Mouse (Mus musculus) adrenal gland, adult 2 months (tissue): ENCODE results near the gene Akap3. TPM values are rescaled to one million over a fixed set of nuclear protein-coding genes. Genes with fewer than 3 reads are reported as not detected.

ENCODE experiments used
- DNase-seq: peaks from one replicate; pipeline ENCODE4 v3.0.0; 2021
- long read RNA-seq: library from polyadenylated mRNA; stranded (forward); transcript quantifications from one replicate; pipeline ENCODE4 v2.0.0, GENCODE M21; 2021
- polyA plus RNA-seq: library from polyadenylated mRNA; depleted of rRNA; stranded (reverse); fragments of >200 nt; gene quantifications from 2 replicates; pipeline ENCODE4 v1.2.3, GENCODE M21; 2012; rRNA removed
- total RNA-seq, 2 experiments: library from RNA; stranded (reverse); gene quantifications; 2 replicates each; pipeline ENCODE4 v1.2.3; 2021

Akap3 gene
- not detected for total RNA-seq
- polyA plus RNA-seq: 0.03 and 0.04 TPM in 2 replicates
- long read RNA-seq: 0 reads

GRCm38 (mm10) chr6:126852881-126853280 is at the start of gene Akap3:
Akap3 (plus strand) TSS chr6:126853098.
- DNase-seq: no peak

GRCm38 (mm10) chr6:126806783-126807182 is 46.1 kb upstream of the Akap3 start:
- no peak for DNase-seq

GRCm38 (mm10) chr6:126808134-126808533 is 44.8 kb upstream of the Akap3 start:
- no peak for DNase-seq

GRCm38 (mm10) chr6:126808561-126808960 is 44.3 kb upstream of the Akap3 start:
- no peak for DNase-seq

- DNase-seq: no peak
Observed at GRCm38 (mm10) chr6:126811481-126811880, 41.4 kb upstream of the Akap3 start.

GRCm38 (mm10) chr6:126815206-126815750 is 37.6 kb upstream of the Akap3 start:
- no peak for DNase-seq

GRCm38 (mm10) chr6:126816338-126816737 is 36.6 kb upstream of the Akap3 start:
- DNase-seq: no peak

- no peak for DNase-seq
Observed at GRCm38 (mm10) chr6:126823087-126823486, 29.8 kb upstream of the Akap3 start.

GRCm38 (mm10) chr6:126836628-126837027 is 16.3 kb upstream of the Akap3 start:
- no peak for DNase-seq

GRCm38 (mm10) chr6:126848712-126849704 is 3.9 kb upstream of the Akap3 start, which contains the start of gene Ndufa9:
Ndufa9 (minus strand) TSS chr6:126849136.
- peak; percentile 95 for DNase-seq

- DNase-seq: no peak
Observed at GRCm38 (mm10) chr6:126877118-126877517, 24.2 kb downstream of the Akap3 start.

GRCm38 (mm10) chr6:126907378-126907777 is 54.5 kb downstream of the Akap3 start:
- no peak for DNase-seq

GRCm38 (mm10) chr6:126907876-126908275 is 55.0 kb downstream of the Akap3 start:
- no peak for DNase-seq

GRCm38 (mm10) chr6:126910727-126911126 is 57.8 kb downstream of the Akap3 start:
- no peak for DNase-seq

- DNase-seq: no peak
Observed at GRCm38 (mm10) chr6:126914928-126915327, 62.0 kb downstream of the Akap3 start.

GRCm38 (mm10) chr6:126921111-126921881 is 68.4 kb downstream of the Akap3 start, which contains the start of gene Dyrk4:
Dyrk4 (minus strand) TSS chr6:126921839.
- DNase-seq: no peak

Other genes starting within 250 kb of the Akap3 start
- 1 to 10 TPM; 1.2 to 1.9 TPM for gene Kcna1, start 206.7 kb upstream of the Akap3 start, total RNA-seq
- 0.71 and 0.79 TPM in 2 replicates for gene Kcna1, start 206.7 kb upstream of the Akap3 start, polyA plus RNA-seq
- 1 to 10 TPM in 1 of 2 experiments, under 1 TPM in 1; 0.81 to 1.1 TPM for gene Kcna6, start 112.4 kb upstream of the Akap3 start, total RNA-seq
- 0.47 and 0.66 TPM in 2 replicates for gene Kcna6, start 112.4 kb upstream of the Akap3 start, polyA plus RNA-seq
- 100 to 1,000 TPM; 167 to 248 TPM for gene Ndufa9, start 4.0 kb upstream of the Akap3 start, total RNA-seq
- 77.2 and 80.4 TPM in 2 replicates for gene Ndufa9, start 4.0 kb upstream of the Akap3 start, polyA plus RNA-seq
- gene Dyrk4, start 68.7 kb downstream of the Akap3 start, total RNA-seq: not detected
- gene Dyrk4, start 68.7 kb downstream of the Akap3 start, polyA plus RNA-seq: not detected in 2 replicates
- 1 to 10 TPM in 1 of 2 experiments, under 1 TPM in 1; 0.59 to 1.3 TPM for gene Rad51ap1, start 86.5 kb downstream of the Akap3 start, total RNA-seq
- 0.59 and 1.1 TPM in 2 replicates for gene Rad51ap1, start 86.5 kb downstream of the Akap3 start, polyA plus RNA-seq
- 10 to 100 TPM; 17.4 to 22.1 TPM for gene D6Wsu163e, start 86.9 kb downstream of the Akap3 start, total RNA-seq
- gene D6Wsu163e, start 86.9 kb downstream of the Akap3 start, polyA plus RNA-seq: 1.3 and 1.5 TPM in 2 replicates
- not detected for gene Fgf6, start 162.5 kb downstream of the Akap3 start, total RNA-seq
- not detected in 2 replicates for gene Fgf6, start 162.5 kb downstream of the Akap3 start, polyA plus RNA-seq
- gene Fgf23, start 219.8 kb downstream of the Akap3 start, total RNA-seq: not detected
- gene Fgf23, start 219.8 kb downstream of the Akap3 start, polyA plus RNA-seq: not detected in 2 replicates